Mouse (Mus musculus): ENCODE measurements around the gene Jade1. TPM values are rescaled to one million over a fixed set of nuclear protein-coding genes. Genes with fewer than 3 reads are reported as not detected.

The Jade1 gene
- polyA plus RNA-seq, 1 experiment, result 17.1 TPM

DNA sequence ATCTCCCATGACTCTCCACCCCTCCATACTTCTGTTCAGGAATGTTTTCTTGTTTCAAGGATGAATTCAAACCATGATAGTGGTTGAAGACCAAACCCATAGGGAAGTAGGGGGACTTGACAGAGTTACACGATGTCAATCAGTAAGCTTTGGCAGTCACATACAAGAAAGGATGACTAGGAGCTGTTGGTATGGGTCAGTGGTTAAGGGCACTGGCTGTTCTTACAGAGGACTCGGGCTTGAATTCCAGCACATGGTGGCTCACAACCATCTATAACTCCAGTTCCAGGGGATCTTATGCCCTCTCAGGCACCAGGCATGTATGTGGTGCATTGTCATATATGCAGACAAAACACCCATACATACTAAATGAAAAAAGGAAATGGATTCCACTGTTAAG lies 21.7 kb downstream of the Jade1 start:
- no peak for DNase-seq (ENCODE audit: low spot score)

DNA sequence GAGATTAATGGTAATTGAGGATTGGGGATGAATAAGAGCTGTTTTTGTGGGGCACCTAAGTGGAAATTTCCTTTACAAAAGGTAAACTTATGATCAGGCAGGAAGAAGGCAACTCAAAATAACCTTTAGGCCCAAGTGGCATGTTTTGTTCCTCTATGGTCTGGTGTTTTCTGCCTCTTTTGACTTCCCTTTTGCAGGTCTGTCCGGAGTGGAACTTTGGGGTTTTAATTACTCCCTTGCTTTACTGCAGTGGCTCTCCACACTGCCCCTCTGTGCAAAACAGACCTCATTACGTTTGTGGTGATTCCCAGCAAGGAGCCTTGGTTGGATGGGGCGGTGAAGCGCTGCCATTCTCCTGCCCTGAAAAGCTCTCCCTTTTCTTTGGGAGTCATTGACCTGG lies 24.3 kb downstream of the Jade1 start:
- no peak for DNase-seq (ENCODE audit: low spot score)

DNA sequence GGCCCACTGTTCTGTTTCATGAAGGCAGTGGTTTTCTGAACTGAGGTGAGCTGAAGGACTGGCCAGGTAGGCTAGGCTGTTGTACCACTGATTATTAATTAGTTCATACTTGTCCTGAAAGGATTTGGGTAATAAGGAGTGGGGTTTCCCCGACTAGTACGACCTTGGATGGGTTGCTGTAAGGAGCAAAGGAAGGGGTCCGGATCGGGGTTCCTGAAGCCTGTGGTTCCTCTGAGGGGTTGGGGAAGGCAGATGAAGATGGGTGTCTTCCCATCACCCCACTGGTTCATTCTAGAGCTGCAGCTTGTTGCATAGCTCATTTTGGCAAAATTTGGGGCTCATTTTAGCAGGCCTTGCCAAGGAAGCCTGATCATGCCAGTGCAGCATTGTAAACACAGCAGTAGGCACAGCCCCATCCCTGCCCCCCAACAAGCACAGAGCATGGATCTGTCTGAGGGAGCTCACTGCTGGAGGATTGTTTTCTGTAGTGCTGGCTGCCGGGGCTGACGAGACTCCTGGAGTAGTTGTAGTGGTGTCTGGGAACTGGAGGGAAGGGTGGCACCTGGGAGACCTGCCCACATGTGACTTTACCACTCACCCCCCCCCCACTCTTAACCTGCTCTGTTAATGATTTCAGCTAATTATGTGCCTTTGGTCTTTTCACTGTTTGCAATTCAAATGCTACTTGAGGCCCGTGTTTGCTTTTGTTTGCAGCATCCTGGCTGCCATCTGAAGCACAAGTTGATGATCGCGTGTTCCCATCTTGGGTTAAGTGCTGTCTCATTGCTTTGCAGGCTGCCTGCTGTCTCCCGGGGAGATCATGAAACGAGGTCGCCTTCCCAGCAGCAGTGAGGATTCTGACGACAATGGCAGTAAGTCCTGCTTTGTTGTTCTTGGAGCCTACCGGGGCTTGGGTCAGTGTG lies 25.1 kb downstream of the Jade1 start:
- DNase-seq (ENCODE audit: low spot score), result no peak

DNA sequence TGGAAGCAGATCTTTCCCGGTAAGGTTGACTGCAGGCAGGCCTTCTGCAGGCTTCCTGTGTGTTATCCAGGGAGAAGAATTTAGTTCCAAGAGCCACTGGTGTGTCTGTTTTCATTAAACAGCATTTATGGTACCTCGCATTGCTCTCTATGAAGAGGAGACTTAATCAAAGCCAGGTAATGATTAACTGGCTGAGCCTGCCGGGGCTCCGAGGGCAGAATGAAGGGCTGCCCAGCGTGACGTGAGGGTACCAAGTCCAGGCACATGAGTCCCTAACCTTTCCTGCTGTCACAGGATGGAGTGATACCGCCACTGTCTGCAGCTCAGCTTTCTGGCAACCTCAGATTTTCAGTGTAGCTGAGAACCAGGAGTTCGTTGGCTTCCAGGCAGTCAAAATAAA lies 25.9 kb downstream of the Jade1 start:
- no peak for DNase-seq (ENCODE audit: low spot score)

DNA sequence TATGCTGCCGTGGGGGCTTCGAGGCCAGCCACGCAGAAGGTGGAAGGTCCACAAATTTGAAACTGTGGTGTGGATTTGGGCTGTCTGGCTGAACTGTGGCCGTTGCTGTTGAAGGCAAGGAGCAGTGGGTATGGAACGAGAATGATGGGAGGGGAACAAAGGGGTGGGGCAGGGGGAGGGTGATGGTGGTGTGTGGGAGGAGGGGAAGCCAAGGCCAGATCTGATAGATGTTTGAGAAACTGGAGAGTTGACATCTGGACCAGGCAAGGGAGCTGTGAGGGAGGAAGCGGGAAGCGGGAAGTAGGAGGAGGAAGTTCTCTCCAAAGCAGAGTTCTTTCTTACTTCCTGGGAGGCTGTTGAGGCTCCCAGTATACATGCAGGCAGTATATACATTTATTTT lies 26.7 kb downstream of the Jade1 start:
- DNase-seq (ENCODE audit: low spot score), result no peak

DNA sequence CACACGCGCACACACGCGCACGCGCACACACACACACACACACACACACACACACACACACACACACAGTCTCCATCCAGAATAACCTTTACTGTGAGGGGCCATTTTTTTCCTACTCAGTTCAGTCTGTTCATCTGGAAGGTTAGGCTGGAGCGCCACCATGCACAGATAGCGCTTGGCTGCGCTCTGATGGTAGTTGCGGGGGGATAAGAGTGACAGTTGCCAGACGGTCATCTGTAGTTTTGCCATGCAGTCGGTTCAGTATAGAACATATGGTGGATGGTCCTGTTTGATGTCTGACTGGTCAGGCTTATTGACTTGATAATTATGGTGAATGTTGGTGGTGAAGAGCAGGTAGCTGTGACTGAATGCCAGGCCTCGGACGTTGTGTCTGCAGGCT lies 27.6 kb downstream of the Jade1 start:
- DNase-seq (ENCODE audit: low spot score), result no peak

DNA sequence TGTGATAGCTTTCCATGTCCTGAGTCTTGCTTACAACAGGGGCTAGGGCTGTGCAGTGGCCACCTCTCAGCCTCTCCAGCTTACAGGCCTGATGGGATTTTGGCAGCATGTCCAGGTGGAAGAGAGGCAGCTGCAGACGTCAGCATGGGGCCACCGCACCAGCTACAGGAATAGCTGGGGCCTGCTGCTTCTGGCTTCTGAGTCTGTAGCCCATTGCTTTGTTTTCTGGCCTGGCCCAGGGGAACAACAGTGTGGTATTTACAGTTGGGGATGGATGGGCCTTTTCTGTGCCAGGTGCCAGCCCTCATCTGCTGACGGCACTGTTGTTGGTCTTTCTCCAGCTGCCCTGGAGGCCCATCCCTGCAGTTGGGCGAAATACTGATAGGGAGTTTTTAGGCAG lies 28.1 kb downstream of the Jade1 start:
- DNase-seq (ENCODE audit: low spot score), result no peak

DNA sequence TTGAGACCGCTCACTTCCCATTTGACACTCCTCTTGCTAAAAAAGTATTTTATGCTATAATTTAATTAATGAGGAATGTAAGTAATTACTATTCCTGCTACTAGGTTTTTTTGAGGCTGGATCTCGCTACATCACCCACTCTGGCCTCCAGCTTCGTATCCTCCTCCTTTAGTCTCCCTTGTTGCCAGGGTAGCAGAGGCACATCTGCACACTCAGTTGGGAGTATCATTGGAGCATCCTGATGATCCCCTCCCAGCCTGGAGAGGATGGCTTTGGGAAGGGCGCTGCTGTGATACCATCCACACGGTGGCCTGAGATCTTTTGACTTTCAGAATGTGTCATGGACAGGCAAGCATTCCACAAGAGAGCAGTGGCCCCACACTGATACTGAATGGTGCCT lies 30.0 kb downstream of the Jade1 start:
- no peak for DNase-seq (ENCODE audit: low spot score)

DNA sequence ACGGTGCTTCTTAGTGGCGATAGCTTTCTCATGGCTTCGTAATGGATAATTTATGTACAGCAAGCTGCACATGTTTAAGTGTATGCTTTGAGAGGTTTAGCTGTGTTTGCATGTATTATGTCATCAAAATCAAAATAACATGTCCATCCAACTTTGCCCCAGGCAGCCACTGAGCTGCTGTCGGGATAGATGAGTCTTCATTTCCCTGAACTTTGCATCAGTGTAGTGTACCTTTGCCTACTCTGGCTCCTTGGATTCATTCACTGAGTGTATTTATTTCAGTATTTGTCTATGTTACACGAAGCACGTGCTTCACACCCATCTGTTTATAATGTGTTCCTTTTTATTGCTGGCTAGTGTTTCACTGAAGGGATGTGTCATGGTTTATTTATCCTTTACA lies 30.8 kb downstream of the Jade1 start:
- DNase-seq (ENCODE audit: low spot score), result no peak

DNA sequence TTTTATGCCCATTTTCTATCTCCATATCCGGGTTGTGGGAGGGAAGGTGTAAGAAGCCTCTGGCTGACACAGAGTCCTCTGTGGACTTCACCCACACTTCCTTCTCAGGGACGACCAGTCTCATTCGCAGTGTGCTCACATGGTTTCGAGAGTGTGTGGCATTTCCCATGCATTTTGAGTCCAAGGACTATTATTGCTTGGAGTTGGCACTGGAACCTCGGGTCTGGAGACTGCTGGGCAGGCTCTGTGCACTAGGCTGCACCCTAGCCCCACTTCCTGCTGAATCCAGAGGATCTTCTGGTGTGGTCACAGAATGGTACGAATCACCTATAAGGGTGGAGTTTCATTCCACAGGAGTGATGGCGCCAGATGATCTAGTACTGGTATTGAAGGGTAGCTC lies 31.4 kb downstream of the Jade1 start:
- no peak for DNase-seq (ENCODE audit: low spot score)

DNA sequence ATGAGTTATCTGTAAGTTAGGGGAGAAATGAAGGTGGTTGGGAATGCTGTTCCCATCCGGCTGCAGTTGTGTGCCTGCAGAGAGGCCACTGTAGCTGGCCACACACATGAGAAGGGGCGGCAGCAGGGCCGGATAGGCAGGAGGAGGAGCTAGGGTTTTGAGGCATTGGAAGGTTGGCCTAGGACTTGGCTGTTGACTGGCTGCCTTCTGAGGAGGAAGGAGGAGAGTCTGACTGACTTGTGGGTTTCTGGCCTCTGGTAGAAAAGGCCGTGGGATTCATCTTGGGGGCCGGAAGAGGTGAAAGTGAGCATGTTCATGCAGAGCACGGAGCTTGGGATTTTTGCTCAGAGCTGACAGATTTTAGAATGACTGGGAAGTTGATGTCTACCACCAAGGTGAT lies 32.1 kb downstream of the Jade1 start:
- DNase-seq (ENCODE audit: low spot score), result no peak

DNA sequence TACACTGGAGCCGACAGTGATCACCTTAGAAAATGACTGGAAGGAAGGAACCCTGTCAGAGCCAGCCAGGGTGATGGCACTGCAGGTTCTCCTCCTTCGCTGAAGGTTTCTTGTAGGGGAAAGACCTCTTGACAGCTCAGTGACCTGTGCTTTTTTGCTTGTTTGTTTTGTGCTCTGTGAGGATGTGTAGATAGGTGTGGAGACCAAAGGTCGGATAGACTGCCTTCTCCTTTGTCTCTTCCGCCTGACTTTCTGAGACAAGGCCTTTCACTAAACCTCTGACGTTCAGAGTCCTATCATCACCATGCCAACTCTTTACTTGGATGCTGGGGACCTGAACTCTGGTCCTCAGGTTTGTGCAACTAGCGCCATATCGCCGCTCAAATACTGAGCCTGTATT lies 33.0 kb downstream of the Jade1 start:
- no peak for DNase-seq (ENCODE audit: low spot score)

DNA sequence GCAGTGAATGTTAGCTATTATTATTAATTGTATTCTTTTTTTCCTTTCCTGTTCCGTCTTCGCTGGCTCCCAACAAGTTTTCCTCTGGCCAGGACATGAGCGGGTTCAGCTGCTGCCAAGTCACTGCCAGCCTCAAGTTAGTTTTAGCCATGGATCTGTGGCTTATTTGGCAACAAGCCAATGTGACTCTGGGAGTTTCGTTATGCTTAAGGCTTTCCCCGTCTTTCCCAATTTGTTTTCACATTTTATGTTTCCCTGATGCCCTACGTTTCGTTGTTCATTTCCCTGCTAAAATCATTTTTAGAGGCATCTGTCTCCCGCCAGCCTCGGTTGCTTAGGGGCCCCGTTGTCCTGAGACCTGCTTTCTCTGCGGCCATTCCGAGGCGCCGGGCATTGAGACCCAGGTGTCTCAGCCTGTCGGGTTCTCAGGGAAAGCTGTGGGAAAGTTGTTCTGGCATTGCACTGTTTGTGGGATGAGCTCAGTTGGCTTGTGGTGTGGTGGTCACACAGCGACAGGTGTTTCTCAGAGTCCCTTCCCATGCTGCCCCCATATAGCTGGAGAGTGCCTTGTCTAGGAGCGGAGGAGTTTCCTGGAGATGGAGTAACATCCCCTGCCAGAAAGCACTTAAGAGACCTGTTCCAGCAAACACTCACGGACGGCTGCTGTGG lies 33.8 kb downstream of the Jade1 start:
- no peak for DNase-seq (ENCODE audit: low spot score)

DNA sequence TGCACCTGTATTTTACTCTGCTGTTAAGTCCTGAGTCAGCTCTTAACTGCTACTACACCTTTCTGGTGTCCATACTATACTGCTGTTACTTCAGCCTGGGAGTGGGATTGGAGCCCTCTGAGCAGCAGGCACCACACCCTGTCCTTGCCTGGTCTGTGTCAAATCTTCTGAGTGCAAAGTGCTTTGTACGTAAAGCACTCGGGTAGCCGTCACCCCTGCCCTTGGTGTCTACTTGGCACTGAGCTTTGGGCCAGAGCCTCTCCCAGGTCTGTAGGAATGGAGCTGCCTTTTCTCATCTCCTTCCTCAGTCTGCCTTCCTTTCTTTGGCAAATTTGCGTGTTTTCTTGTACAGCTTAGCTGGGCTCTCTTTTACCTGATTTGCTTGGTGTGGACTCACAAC lies 34.5 kb downstream of the Jade1 start:
- no peak for DNase-seq (ENCODE audit: low spot score)

DNA sequence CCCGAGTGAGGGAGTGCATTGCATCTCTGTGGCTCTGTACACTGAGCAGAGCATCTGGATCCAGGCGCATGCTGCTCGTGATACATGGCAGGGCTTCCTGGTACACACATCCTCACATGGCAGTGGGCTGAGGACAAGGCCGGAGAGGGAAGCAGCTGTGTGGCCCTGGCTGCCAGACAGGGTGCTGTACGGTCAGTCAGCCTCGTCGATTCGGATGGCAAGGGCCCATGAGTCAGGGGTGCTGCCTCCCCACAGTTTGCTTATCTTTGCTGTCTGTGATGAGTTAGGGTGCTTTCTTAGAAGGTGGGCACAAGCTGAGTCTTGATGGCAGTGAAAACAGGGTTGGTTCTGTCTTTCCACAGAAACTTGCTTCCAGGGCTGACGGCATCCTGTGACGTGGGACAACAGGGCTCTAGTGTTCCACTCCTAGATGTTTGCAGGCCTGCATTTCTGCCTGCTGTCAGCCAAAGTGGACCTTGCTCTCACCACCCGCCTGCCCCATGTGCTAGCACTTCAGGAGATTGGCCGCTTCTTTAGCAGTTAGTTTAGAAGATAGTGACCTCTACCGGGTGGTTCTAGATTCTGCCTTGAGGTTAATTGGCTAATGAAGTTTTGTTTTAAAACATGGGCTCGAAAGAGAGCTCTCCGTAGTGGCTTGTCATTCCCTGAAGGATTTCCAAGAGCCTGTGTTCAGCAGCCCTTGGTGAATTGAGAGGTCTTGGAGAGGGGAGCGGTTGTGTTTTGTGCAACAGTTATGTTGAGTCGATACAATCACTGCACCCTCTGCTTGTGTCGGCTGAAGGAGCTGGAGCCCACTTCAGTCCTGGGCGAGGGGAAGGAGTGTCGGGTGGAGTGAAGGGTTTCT lies 35.4 kb downstream of the Jade1 start:
- DNase-seq (ENCODE audit: low spot score), result no peak

DNA sequence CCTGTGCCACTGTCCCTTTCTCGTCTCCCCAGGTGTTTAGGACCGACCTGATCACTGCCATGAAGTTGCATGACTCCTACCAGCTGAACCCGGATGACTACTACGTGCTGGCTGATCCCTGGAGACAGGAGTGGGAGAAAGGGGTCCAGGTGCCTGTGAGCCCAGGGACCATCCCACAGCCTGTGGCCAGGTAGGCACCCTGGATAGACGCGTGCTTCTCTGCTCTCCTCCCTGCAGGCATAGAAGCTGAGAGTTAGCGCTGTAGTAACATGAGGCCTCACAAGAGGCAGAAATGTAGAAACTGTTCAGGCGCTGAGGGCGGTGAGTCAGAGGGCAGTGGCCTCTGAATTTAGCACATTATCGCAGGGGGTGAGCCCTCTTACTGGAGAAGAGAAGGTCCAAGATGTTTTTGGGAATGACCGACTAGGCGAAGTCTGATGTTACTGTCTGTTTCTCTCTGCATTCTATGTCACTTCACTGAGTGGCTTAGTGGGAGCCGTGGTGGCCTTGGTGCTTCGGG lies 36.2 kb downstream of the Jade1 start:
- no peak for DNase-seq (ENCODE audit: low spot score)

DNA sequence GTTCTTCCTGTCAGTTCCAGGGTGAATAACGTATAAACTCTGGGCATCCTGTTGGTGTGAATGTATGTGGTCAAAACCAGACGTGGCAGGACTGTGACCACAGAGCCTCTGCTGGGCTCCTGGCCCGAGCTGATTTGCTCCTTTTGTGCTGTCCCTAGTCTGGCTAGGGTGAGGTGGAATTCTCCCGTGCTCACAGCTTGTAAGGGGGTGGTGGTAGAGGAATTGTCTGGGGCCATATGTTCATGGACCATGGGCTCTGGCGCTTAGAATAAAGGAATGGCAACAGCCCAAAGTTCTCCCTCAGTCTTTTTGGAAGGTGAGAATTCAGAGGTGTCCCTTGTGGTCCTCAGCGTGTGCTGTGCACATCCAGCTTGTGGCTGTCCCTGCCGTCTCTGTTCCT lies 37.3 kb downstream of the Jade1 start:
- DNase-seq (ENCODE audit: low spot score), result no peak

DNA sequence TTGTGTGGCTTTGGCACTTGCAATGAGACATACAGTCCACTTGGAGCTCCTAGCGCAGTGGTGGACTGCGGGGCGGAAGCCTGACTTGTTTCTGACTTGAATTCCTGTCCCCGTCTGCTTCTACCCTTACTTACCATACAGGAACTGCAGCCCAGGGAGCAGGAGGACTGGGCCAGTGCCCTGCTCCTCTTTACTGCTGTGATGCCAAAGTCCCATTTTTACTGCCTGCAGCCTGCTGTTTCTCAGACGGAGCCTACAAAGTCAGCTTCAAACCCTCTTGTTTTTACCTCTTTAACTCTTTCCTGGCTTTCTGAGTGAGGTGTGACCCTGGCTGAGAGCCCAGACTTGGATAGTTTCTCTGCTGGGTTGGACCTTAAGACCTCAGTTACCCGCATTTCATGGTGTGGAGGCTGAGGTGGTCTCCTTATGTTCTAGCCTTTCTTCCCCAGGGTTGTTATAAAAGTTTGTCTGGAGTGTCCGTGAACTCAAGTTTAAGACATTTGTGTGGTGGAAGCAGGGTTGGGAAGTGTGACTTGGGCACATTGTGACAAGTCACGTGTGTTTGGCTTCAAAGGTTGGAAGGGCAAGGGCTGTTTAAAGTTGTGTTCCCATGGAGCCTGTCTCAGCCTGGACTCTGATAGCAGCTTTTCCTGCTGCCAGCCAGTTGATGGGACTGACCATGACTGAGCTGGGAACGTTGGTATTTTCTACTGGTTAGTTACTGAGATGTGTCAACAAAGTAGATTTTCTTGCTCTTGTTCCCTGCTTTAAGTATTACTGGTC lies 38.8 kb downstream of the Jade1 start:
- no peak for DNase-seq (ENCODE audit: low spot score)

DNA sequence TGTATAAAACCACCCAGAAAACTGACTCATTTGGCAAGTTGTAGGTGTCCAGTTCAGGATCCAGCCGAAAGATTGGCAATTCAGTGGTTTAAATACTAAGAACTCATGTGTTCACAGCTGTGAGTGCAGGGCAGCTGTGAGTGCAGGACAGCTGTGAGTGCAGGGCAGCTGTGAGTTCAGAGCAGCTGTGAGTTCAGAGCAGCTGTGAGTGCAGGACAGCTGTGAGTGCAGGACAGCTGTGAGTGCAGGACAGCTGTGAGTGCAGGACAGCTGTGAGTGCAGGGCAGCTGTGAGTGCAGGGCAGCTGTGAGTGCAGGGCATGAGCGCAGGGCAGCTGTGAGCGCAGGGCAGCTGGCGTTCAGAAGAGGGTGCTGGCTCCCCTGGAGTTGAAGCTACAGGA lies 39.5 kb downstream of the Jade1 start:
- no peak for DNase-seq (ENCODE audit: low spot score)

DNA sequence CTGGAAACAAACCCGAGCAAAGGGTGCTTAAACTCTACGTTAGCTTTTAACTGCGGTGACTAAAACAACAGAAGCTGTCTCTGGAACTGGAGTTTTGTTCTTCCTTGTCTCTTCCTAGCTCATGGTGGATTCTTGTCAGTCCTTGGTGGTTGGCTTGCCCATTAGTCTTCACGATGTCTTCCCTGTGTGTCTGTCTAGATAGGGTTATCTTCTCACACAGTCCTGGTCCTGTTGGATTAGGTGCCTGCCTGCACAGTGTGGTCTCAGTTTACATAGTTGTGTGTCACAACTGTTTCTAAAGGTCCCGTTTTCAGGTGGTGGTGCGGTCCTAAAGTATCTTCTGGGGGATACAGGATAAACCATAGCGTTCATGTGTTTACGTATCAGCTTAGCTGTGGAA lies 41.5 kb downstream of the Jade1 start:
- DNase-seq (ENCODE audit: low spot score), result no peak

DNA sequence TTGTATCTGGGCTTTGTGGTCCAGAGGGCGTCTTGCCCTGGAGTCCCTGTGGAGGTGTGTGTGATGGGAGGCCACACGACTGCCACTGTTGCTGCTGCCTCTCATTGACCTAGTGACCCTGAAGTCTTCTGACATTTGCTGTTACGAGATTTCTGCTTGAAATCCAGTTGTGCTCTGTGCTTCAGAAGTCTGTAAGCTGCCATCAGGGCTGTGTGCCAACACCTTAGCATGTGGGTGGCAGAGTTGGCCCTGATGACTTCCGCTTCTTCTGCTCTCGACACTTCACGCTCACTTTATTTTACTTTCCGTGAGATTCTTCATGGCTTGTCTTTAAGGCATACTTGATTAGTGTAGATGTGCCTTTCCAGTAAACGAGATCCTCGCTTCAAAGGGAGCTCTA lies 42.9 kb downstream of the Jade1 start:
- DNase-seq (ENCODE audit: low spot score), result no peak
